Mouse (Mus musculus) liver, postnatal 0 days (tissue): ENCODE measurements around the gene Pecam1. TPM values are rescaled to one million over a fixed set of nuclear protein-coding genes. Genes with fewer than 3 reads are reported as not detected.
A peak's percentile ranks its signal among the peaks of the same experiment; 100 is the strongest.
"Not testable (repeated sequence)": the region's sequence is repeated elsewhere in the genome, so short reads cannot be mapped to it uniquely, and the experiment has no call there.

Source experiments
- ATAC-seq: fragments of 200-750 bp; cut with Nextera tagmentation; 2 replicates; pipeline ENCODE4 v1.8.0; 2017; ENCODE audit warnings: mild to moderate bottlenecking, moderate library complexity
- DNase-seq: peaks from one replicate; pipeline ENCODE4 v3.0.0-alpha.2; 2016
- H3K27ac ChIP-seq: fragments of 300-500 bp; sonication (generic); 2 replicates; pipeline ENCODE4 v1.5.1; 2014; ENCODE audit warnings: antibody characterized with exemption, moderate library complexity, mild to moderate bottlenecking, low read depth
- H3K27me3 ChIP-seq: fragments of 300-500 bp; sonication (generic); 2 replicates; pipeline ENCODE4 v1.6.1; 2014; ENCODE audit warnings: low read length, control low read depth, mixed read lengths; ENCODE audit not compliant: insufficient read depth
- H3K36me3 ChIP-seq: fragments of 300-500 bp; sonication (generic); replicated peaks from 2 replicates; pipeline ENCODE4 v1.6.1; 2014; ENCODE audit warnings: mild to moderate bottlenecking, control low read depth, low read length, moderate library complexity, mixed read lengths; ENCODE audit not compliant: insufficient read depth
- H3K4me1 ChIP-seq: fragments of 300-500 bp; sonication (generic); 2 replicates; pipeline ENCODE4 v1.6.1; 2014; ENCODE audit warnings: antibody characterized with exemption, mild to moderate bottlenecking, control low read depth; ENCODE audit not compliant: insufficient read depth
- H3K4me2 ChIP-seq: fragments of 300-500 bp; sonication (generic); 2 replicates; pipeline ENCODE4 v1.6.1; 2014; ENCODE audit warnings: low read depth, mild to moderate bottlenecking, low read length, moderate library complexity, mixed read lengths
- H3K4me3 ChIP-seq: fragments of 300-500 bp; sonication (generic); 2 replicates; pipeline ENCODE4 v1.5.1; 2014; ENCODE audit warnings: low read depth, low read length
- H3K9ac ChIP-seq: fragments of 300-500 bp; sonication (generic); replicated peaks from 2 replicates; pipeline ENCODE4 v1.6.1; 2014; ENCODE audit warnings: mild to moderate bottlenecking, moderate library complexity
- H3K9me3 ChIP-seq: fragments of 300-500 bp; sonication (generic); 2 replicates; pipeline ENCODE4 v1.6.1; 2016; ENCODE audit warnings: mild to moderate bottlenecking, control low read depth, low read length, mixed read lengths
- CTCF ChIP-seq: sonication (generic); IDR thresholded peaks from 2 replicates; pipeline ENCODE4 v1.5.1; 2016; ENCODE audit warnings: antibody characterized with exemption, low read depth
- EP300 ChIP-seq: IDR thresholded peaks from 2 replicates; pipeline ENCODE4 v1.6.1; 2016; ENCODE audit warnings: antibody characterized with exemption, low read depth, mild to moderate bottlenecking
- WGBS: fragments of 180-500 bp; shearing (Covaris S2); extraction: QIAGEN DNeasy Blood & Tissue Kit; methylation state at CpG from one replicate; pipeline ENCODE4 v1.1.7; 2014; ENCODE audit not compliant: insufficient replicate concordance; 5-methylcytosine and 5-hydroxymethylcytosine counted together
- polyA plus RNA-seq: library from polyadenylated mRNA; unstranded; fragments of >200 nt; fragmentation: Nextera tagmentation; extraction: Ambion mirVana; gene quantifications from 2 replicates; pipeline ENCODE4 v1.2.1, GENCODE M21; 2015

Pecam1 gene
- polyA plus RNA-seq, 1 experiment from 2014 or later = 9.2 TPM

GRCm38 (mm10) chr11:106658051-106658880 is 92.2 kb downstream of the Pecam1 start:
- H3K27ac ChIP-seq = peak overlapping the region; percentile 62
- H3K9ac ChIP-seq = no peak overlapping the region
- H3K9me3 ChIP-seq = no peaks in the 10 kb centered on the region
- peaks cover 4% of the 10 kb centered on the region; the same call in 1 of the 2 replicates for H3K36me3 ChIP-seq
- H3K4me2 ChIP-seq = no peak overlapping the region
- peak; percentile 42 for DNase-seq
- no peak for ATAC-seq
- TF ChIP-seq EP300 = no peak
- TF ChIP-seq CTCF = no peak
- H3K27me3 ChIP-seq = no peaks in the 10 kb centered on the region
- peaks cover 19% of the 10 kb centered on the region for H3K4me1 ChIP-seq
- no peak overlapping the region for H3K4me3 ChIP-seq
- WGBS = 38% methylated on average over 14 of the region's 14 CpGs

- WGBS = 64% methylated on average over 5 of the region's 5 CpGs
- not testable (repeated sequence) for H3K9ac ChIP-seq, H3K4me3 ChIP-seq, H3K9me3 ChIP-seq, H3K36me3 ChIP-seq, DNase-seq, H3K27me3 ChIP-seq, ATAC-seq, H3K4me2 ChIP-seq, H3K27ac ChIP-seq
- peaks cover 19% of the 10 kb centered on the region for H3K4me1 ChIP-seq
Measured at GRCm38 (mm10) chr11:106656896-106657498, 93.4 kb downstream of the Pecam1 start.

- ATAC-seq = peak; percentile 33; the same call in 1 of the 2 replicates
- TF ChIP-seq EP300 (no peak), CTCF (peak; percentile 92)
- Histone ChIP-seq H3K9me3 (no peaks in the 10 kb centered on the region), H3K27me3 (no peaks in the 10 kb centered on the region), H3K4me1 (peaks cover 3% of the 10 kb centered on the region; the same call in 1 of the 2 replicates), H3K9ac (no peak overlapping the region), H3K4me3 (no peak overlapping the region), H3K36me3 (no peaks in the 10 kb centered on the region), H3K27ac (no peak overlapping the region), H3K4me2 (peak overlapping the region; percentile 35; the same call in 1 of the 2 replicates)
- DNase-seq = peak; percentile 83
- WGBS = 23% methylated on average over 13 of the region's 13 CpGs
Measured at GRCm38 (mm10) chr11:106648347-106648746, 102.1 kb downstream of the Pecam1 start.

- ATAC-seq (no peak), DNase-seq (no peak)
- no peak overlapping the region for H3K4me3 ChIP-seq
- H3K36me3 ChIP-seq = no peaks in the 10 kb centered on the region
- H3K9ac ChIP-seq = no peak overlapping the region
- no peaks in the 10 kb centered on the region for H3K27me3 ChIP-seq
- no peak overlapping the region for H3K4me2 ChIP-seq
- 54% methylated on average over 8 of the region's 8 CpGs for WGBS
- H3K9me3 ChIP-seq = no peaks in the 10 kb centered on the region
- H3K4me1 ChIP-seq = 0 out of 2 replicates have a peak, but pooled peaks cover 8% of the 10 kb centered on the region
- TF ChIP-seq EP300 (no peak), CTCF (no peak)
- no peak overlapping the region for H3K27ac ChIP-seq
Measured at GRCm38 (mm10) chr11:106642966-106643637, 107.3 kb downstream of the Pecam1 start.

GRCm38 (mm10) chr11:106641580-106641979 is 108.8 kb downstream of the Pecam1 start:
- WGBS = 53% methylated on average over 1 of the region's 1 CpGs
- Histone ChIP-seq H3K9ac (no peak overlapping the region), H3K4me2 (no peak overlapping the region), H3K4me3 (no peak overlapping the region), H3K27ac (no peak overlapping the region), H3K9me3 (no peaks in the 10 kb centered on the region), H3K4me1 (0 out of 2 replicates have a peak, but pooled peaks cover 8% of the 10 kb centered on the region), H3K27me3 (no peaks in the 10 kb centered on the region), H3K36me3 (no peaks in the 10 kb centered on the region)
- no peak for DNase-seq
- no peak for TF ChIP-seq EP300
- TF ChIP-seq CTCF = no peak
- ATAC-seq = no peak

- Histone ChIP-seq H3K4me2 (0 out of 2 replicates have a peak overlapping the region, but pooled peaks have one; percentile 7), H3K27me3 (no peaks in the 10 kb centered on the region), H3K9ac (no peak overlapping the region), H3K4me1 (0 out of 2 replicates have a peak, but pooled peaks cover 8% of the 10 kb centered on the region), H3K36me3 (no peaks in the 10 kb centered on the region), H3K9me3 (no peaks in the 10 kb centered on the region), H3K4me3 (no peak overlapping the region), H3K27ac (no peak overlapping the region)
- no peak for TF ChIP-seq CTCF
- TF ChIP-seq EP300 = no peak
- 28% methylated on average over 9 of the region's 9 CpGs for WGBS
- ATAC-seq (no peak), DNase-seq (no peak)
Measured at GRCm38 (mm10) chr11:106640059-106640458, 110.4 kb downstream of the Pecam1 start.
